8 mouse cellular contexts compared by ENCODE assay signal in genomic region chr14:121379827-121380145, GRCm38 (mm10). TPM values are rescaled to one million over a fixed set of nuclear protein-coding genes. Genes with fewer than 3 reads are reported as not detected.
DNase-seq lines count a peak whose midpoint lies in the region; ATAC-seq lines count a peak whose summit lies in the region.

Stk24 (minus strand) TSS chr14:121380011.

- no peak for DNase-seq in neural tube, embryonic 11.5 days (ENCODE audit: low spot score)
- DNase-seq in neural tube, embryonic 10.5 days (ENCODE audit: extremely low spot score, low spot score), result no peak
- no peak for DNase-seq in left cerebral cortex, postnatal 14 days (ENCODE audit: low spot score in 2 of 2)
- no peak for DNase-seq in urinary bladder, postnatal 4 days (ENCODE audit: low spot score in 2 of 2)
- no peak for DNase-seq in embryo, embryonic 10 days (ENCODE audit: low spot score)

- intact Hi-C loops in left cerebral cortex, postnatal 14 days (cut with DNase I), result loop anchor here (5.0 kb wide), 1 partner anchor 92 kb away; no protein-coding TSS in a partner anchor

- H3K27ac ChIP-seq in neural tube, embryonic 11.5 days (ENCODE audit: low read depth, low read length), result peak within 1 kb of the TSS; percentile 80
- peak within 1 kb of the TSS; percentile 93 for H3K27ac ChIP-seq in embryonic facial prominence, embryonic 12.5 days
- peak within 1 kb of the TSS; percentile 92 to 94 for H3K27ac ChIP-seq in heart, embryonic 14.5 days (replicated peaks in 1 of 2; ENCODE audit: control insufficient read depth in 1 of 2, insufficient read depth in 1 of 2, low read depth in 2 of 2, low read length in 2 of 2)
- peak within 1 kb of the TSS; percentile 86 for H3K27ac ChIP-seq in midbrain, embryonic 15.5 days

- H3K36me3 ChIP-seq in neural tube, embryonic 11.5 days (ENCODE audit: control insufficient read depth, insufficient read depth, low read length), result no peaks in the 10 kb centered on the region; the same call in 1 of the 2 replicates
- no peaks in the 10 kb centered on the region for H3K36me3 ChIP-seq in embryonic facial prominence, embryonic 12.5 days
- H3K36me3 ChIP-seq in heart, embryonic 14.5 days (ENCODE audit: control insufficient read depth, insufficient read depth, low read length), result no peaks in the 10 kb centered on the region
- H3K36me3 ChIP-seq in midbrain, embryonic 15.5 days (replicated peaks), result no peaks in the 10 kb centered on the region

- H3K4me2 ChIP-seq in neural tube, embryonic 11.5 days (ENCODE audit: low read depth), result peak within 1 kb of the TSS; percentile 90
- H3K4me2 ChIP-seq in embryonic facial prominence, embryonic 12.5 days (replicated peaks), result peak within 1 kb of the TSS; percentile 75
- peak within 1 kb of the TSS; percentile 77 for H3K4me2 ChIP-seq in heart, embryonic 14.5 days (ENCODE audit: low read length)
- H3K4me2 ChIP-seq in midbrain, embryonic 15.5 days, result peak within 1 kb of the TSS; percentile 86

- peak within 1 kb of the TSS; percentile 95 for H3K4me3 ChIP-seq in neural tube, embryonic 11.5 days (ENCODE audit: low read depth, low read length)
- peak within 1 kb of the TSS; percentile 98 for H3K4me3 ChIP-seq in embryonic facial prominence, embryonic 12.5 days
- H3K4me3 ChIP-seq in heart, embryonic 14.5 days (ENCODE audit: control insufficient read depth in 1 of 2, insufficient read depth in 1 of 2, low read depth in 1 of 2, low read length in 2 of 2), result peak within 1 kb of the TSS; percentile 98 to 100
- H3K4me3 ChIP-seq in midbrain, embryonic 15.5 days, result peak within 1 kb of the TSS; percentile 84

- ATAC-seq in neural tube, embryonic 11.5 days (ENCODE audit: insufficient read depth, low FRiP score, low TSS enrichment), result peak; percentile 28; the same call in 1 of the 2 replicates
- ATAC-seq in embryonic facial prominence, embryonic 12.5 days (ENCODE audit: insufficient number of reproducible peaks, insufficient read depth, low FRiP score, low TSS enrichment), result peak; percentile 32; the same call in 1 of the 2 replicates
- ATAC-seq in heart, embryonic 14.5 days (ENCODE audit: insufficient number of reproducible peaks, insufficient read depth, low FRiP score, low read depth), result no peak; the same call in 1 of the 2 replicates
- ATAC-seq in midbrain, embryonic 15.5 days (replicated peaks), result peak; percentile 60

- peak within 1 kb of the TSS; percentile 97 for H3K9ac ChIP-seq in neural tube, embryonic 11.5 days (ENCODE audit: low read length)
- H3K9ac ChIP-seq in embryonic facial prominence, embryonic 12.5 days, result peak within 1 kb of the TSS; percentile 96
- peak within 1 kb of the TSS; percentile 99 for H3K9ac ChIP-seq in heart, embryonic 14.5 days (ENCODE audit: low read length)
- peak within 1 kb of the TSS; percentile 89 for H3K9ac ChIP-seq in midbrain, embryonic 15.5 days

- H3K4me1 ChIP-seq in neural tube, embryonic 11.5 days (ENCODE audit: control insufficient read depth, insufficient read depth, low read length), result peaks cover 8% of the 10 kb centered on the region; the same call in 1 of the 2 replicates
- H3K4me1 ChIP-seq in embryonic facial prominence, embryonic 12.5 days, result peaks cover 31% of the 10 kb centered on the region
- peaks cover 10 to 28% of the 10 kb centered on the region in 2 experiments for H3K4me1 ChIP-seq in heart, embryonic 14.5 days (ENCODE audit: control insufficient read depth in 2 of 2, insufficient read depth in 2 of 2, low read length in 2 of 2)
- peaks cover 19% of the 10 kb centered on the region for H3K4me1 ChIP-seq in midbrain, embryonic 15.5 days

- H3K27me3 ChIP-seq in neural tube, embryonic 11.5 days (ENCODE audit: control insufficient read depth, insufficient read depth, low read length), result no peaks in the 10 kb centered on the region
- H3K27me3 ChIP-seq in embryonic facial prominence, embryonic 12.5 days, result no peaks in the 10 kb centered on the region
- no peaks in the 10 kb centered on the region for H3K27me3 ChIP-seq in heart, embryonic 14.5 days (ENCODE audit: control insufficient read depth, insufficient read depth, low read length)
- H3K27me3 ChIP-seq in midbrain, embryonic 15.5 days (replicated peaks), result no peaks in the 10 kb centered on the region

- WGBS in neural tube, embryonic 11.5 days, result 4% methylated on average over 11 of the region's 11 CpGs
- 7% methylated on average over 11 of the region's 11 CpGs for WGBS in embryonic facial prominence, embryonic 12.5 days
- 9% methylated on average over 11 of the region's 11 CpGs for WGBS in heart, embryonic 14.5 days
- 4% methylated on average over 11 of the region's 11 CpGs for WGBS in midbrain, embryonic 15.5 days

- no peaks in the 10 kb centered on the region for H3K9me3 ChIP-seq in neural tube, embryonic 11.5 days (ENCODE audit: control insufficient read depth, low read length)
- H3K9me3 ChIP-seq in embryonic facial prominence, embryonic 12.5 days, result no peaks in the 10 kb centered on the region
- H3K9me3 ChIP-seq in heart, embryonic 14.5 days (ENCODE audit: control insufficient read depth, low read length), result no peaks in the 10 kb centered on the region
- no peaks in the 10 kb centered on the region for H3K9me3 ChIP-seq in midbrain, embryonic 15.5 days

RNA-seq across cellular contexts. Expression of gene Stk24, which starts in this region (rescaled TPM):
- polyA plus RNA-seq in neural tube, embryonic 11.5 days (2014; fragmentation: Nextera tagmentation; extraction: Ambion mirVana), result 35.0 and 38.1 TPM in 2 replicates
- polyA plus RNA-seq in embryonic facial prominence, embryonic 12.5 days (2016; fragmentation: Nextera tagmentation; extraction: Ambion mirVana), result 48.1 and 51.7 TPM in 2 replicates
- 45.2 and 48.9 TPM in 2 replicates for polyA plus RNA-seq in heart, embryonic 14.5 days (2014; fragmentation: Nextera tagmentation; extraction: Ambion mirVana)
- 10 to 100 TPM; 49.5 to 50.0 TPM for total RNA-seq in left cerebral cortex, postnatal 14 days (2021)
- 18.5 and 18.6 TPM in 2 replicates for polyA plus RNA-seq in midbrain, embryonic 15.5 days (2015; fragmentation: Nextera tagmentation; extraction: Ambion mirVana)
